Mouse (Mus musculus) right cerebral cortex, postnatal 10 days (tissue): ENCODE data around the gene Sbno2.

ENCODE experiments used
- DNase-seq, 2 experiments: peaks; one replicate each; pipeline ENCODE4 v3.0.0; 2021; ENCODE audit warnings: low spot score in 2 of 2

Sbno2 gene

GRCm38 (mm10) chr10:80123932-80124562, 18.7 kb upstream of the Sbno2 start:
- peak in 1 of 2 experiments; percentile 25 for DNase-seq

GRCm38 (mm10) chr10:80121639-80122038, 16.3 kb upstream of the Sbno2 start:
- DNase-seq = no peak

- no peak for DNase-seq
Measured at GRCm38 (mm10) chr10:80120146-80120545, 14.8 kb upstream of the Sbno2 start.

- DNase-seq = peak in 1 of 2 experiments; percentile 44
Measured at GRCm38 (mm10) chr10:80118552-80118951, 13.2 kb upstream of the Sbno2 start.

GRCm38 (mm10) chr10:80117736-80118135, 12.4 kb upstream of the Sbno2 start:
- DNase-seq = peak in 1 of 2 experiments; percentile 35

- peak in 1 of 2 experiments; percentile 44 for DNase-seq
Measured at GRCm38 (mm10) chr10:80116927-80117691, 11.7 kb upstream of the Sbno2 start.

GRCm38 (mm10) chr10:80116563-80116926, 11.2 kb upstream of the Sbno2 start:
- peak in 1 of 2 experiments; percentile 40 for DNase-seq

GRCm38 (mm10) chr10:80115944-80116335, 10.6 kb upstream of the Sbno2 start:
- DNase-seq = no peak

GRCm38 (mm10) chr10:80115290-80115943, 10.0 kb upstream of the Sbno2 start, which contains the start of gene Stk11:
Stk11 (plus strand) TSS chr10:80115803.
- peak; percentile 100 for DNase-seq

GRCm38 (mm10) chr10:80114341-80115284, 9.2 kb upstream of the Sbno2 start:
- DNase-seq = peak; percentile 90 to 91

- DNase-seq = no peak
Measured at GRCm38 (mm10) chr10:80107678-80108077, 2.3 kb upstream of the Sbno2 start.

GRCm38 (mm10) chr10:80105926-80106325, 555 bp upstream of the Sbno2 start:
- DNase-seq = no peak

GRCm38 (mm10) chr10:80104181-80104580, 1.2 kb downstream of the Sbno2 start:
- no peak for DNase-seq

- no peak for DNase-seq
Measured at GRCm38 (mm10) chr10:80103032-80103431, 2.3 kb downstream of the Sbno2 start.

GRCm38 (mm10) chr10:80102216-80102915, 3.0 kb downstream of the Sbno2 start:
- peak; percentile 87 to 88 for DNase-seq

- DNase-seq = no peak
Measured at GRCm38 (mm10) chr10:80100982-80101381, 4.4 kb downstream of the Sbno2 start.

GRCm38 (mm10) chr10:80098630-80099029, 6.7 kb downstream of the Sbno2 start:
- no peak for DNase-seq

- no peak for DNase-seq
Measured at GRCm38 (mm10) chr10:80097275-80097674, 8.1 kb downstream of the Sbno2 start.

- DNase-seq = no peak
Measured at GRCm38 (mm10) chr10:80095547-80095946, 9.8 kb downstream of the Sbno2 start.

- no peak for DNase-seq
Measured at GRCm38 (mm10) chr10:80094684-80095083, 10.7 kb downstream of the Sbno2 start.

GRCm38 (mm10) chr10:80094085-80094484, 11.3 kb downstream of the Sbno2 start:
- DNase-seq = no peak
